Mouse (Mus musculus) CH12.LX (cell line): ENCODE measurements around the gene Rhbg. TPM values are rescaled to one million over a fixed set of nuclear protein-coding genes. Genes with fewer than 3 reads are reported as not detected.

ENCODE experiments used
- DNase-seq: peaks from one replicate; pipeline ENCODE4 v3.0.0-alpha.2; 2013; ENCODE audit errors: extremely low read depth
- H3K27ac ChIP-seq: 2 replicates; pipeline ENCODE4 v1.5.1; 2012; ENCODE audit warnings: low read depth, mild to moderate bottlenecking, control low read depth, moderate library complexity; ENCODE audit not compliant: insufficient read depth
- H3K27me3 ChIP-seq: replicated peaks from 2 replicates; pipeline ENCODE3; 2012; ENCODE audit warnings: inconsistent platforms
- H3K36me3 ChIP-seq, 2 experiments: replicated peaks in 1 of 2; 2 replicates each; pipeline versions ENCODE3 to v1.6.1; 2012; ENCODE audit warnings: inconsistent platforms in 1 of 2, low read length in 1 of 2, mild to moderate bottlenecking in 1 of 2, mixed read lengths in 1 of 2, moderate library complexity in 1 of 2; ENCODE audit not compliant: control insufficient read depth in 1 of 2, insufficient read depth in 1 of 2
- H3K4me1 ChIP-seq, 2 experiments: 2 replicates each; pipeline ENCODE4 v1.6.1; 2012; ENCODE audit warnings: inconsistent platforms in 1 of 2, moderate library complexity in 1 of 2; ENCODE audit not compliant: insufficient read depth in 2 of 2, control insufficient read depth in 1 of 2
- H3K4me2 ChIP-seq: 2 replicates; pipeline ENCODE4 v1.6.1; 2012; ENCODE audit warnings: low read depth, mild to moderate bottlenecking, control low read depth; ENCODE audit not compliant: poor library complexity, insufficient read depth, severe bottlenecking
- H3K4me3 ChIP-seq, 3 experiments: fragments of 150-350 bp in 1 of 3; sonication (generic) in 1 of 3; replicated peaks in 1 of 3; 2 replicates each; pipeline versions ENCODE3 to v1.5.1; 2011 to 2012; ENCODE audit warnings: low read depth in 2 of 3, low read length in 2 of 3, mild to moderate bottlenecking in 2 of 3, moderate library complexity in 2 of 3, control low read depth in 1 of 3, improper control_type of control experiment in 1 of 3, inconsistent platforms in 1 of 3, mixed read lengths in 1 of 3; ENCODE audit not compliant: poor library complexity in 1 of 3
- H3K79me2 ChIP-seq: replicated peaks from 2 replicates; pipeline ENCODE4 v1.6.1; 2012; ENCODE audit warnings: mild to moderate bottlenecking, moderate library complexity; ENCODE audit not compliant: control insufficient read depth, poor library complexity, insufficient read depth, severe bottlenecking; ENCODE audit errors: extremely low read depth
- H3K9ac ChIP-seq: 2 replicates; pipeline ENCODE4 v1.6.1; 2012; ENCODE audit warnings: low read depth, mild to moderate bottlenecking, control low read depth, moderate library complexity; ENCODE audit not compliant: insufficient read depth
- H3K9me3 ChIP-seq: replicated peaks from 2 replicates; pipeline ENCODE3; 2012; ENCODE audit warnings: low read length, inconsistent platforms, mixed read lengths
- JUN ChIP-seq: IDR thresholded peaks from 2 replicates; pipeline ENCODE4 v1.6.1; 2011; ENCODE audit warnings: low read depth, mild to moderate bottlenecking, low read length, improper control_type of control experiment, moderate library complexity; ENCODE audit not compliant: insufficient read depth
- KAT2A ChIP-seq: IDR thresholded peaks from 2 replicates; pipeline ENCODE4 v1.6.1; 2012; ENCODE audit warnings: low read length, improper control_type of control experiment, inconsistent platforms; ENCODE audit not compliant: insufficient replicate concordance
- MAFK ChIP-seq: IDR thresholded peaks from 2 replicates; pipeline ENCODE4 v1.6.1; 2011; ENCODE audit warnings: low read length, improper control_type of control experiment; ENCODE audit not compliant: insufficient replicate concordance
- MAZ ChIP-seq: IDR thresholded peaks from 2 replicates; pipeline ENCODE4 v1.6.1; 2012; ENCODE audit warnings: low read depth, mild to moderate bottlenecking, inconsistent platforms, low read length, improper control_type of control experiment, moderate library complexity
- MXI1 ChIP-seq: IDR thresholded peaks from 2 replicates; pipeline ENCODE4 v1.6.1; 2011; ENCODE audit warnings: mild to moderate bottlenecking, low read depth, low read length, improper control_type of control experiment
- NELFE ChIP-seq: IDR thresholded peaks from 2 replicates; pipeline ENCODE4 v1.6.1; 2011; ENCODE audit warnings: low read depth, low read length, improper control_type of control experiment
- PAX5 ChIP-seq: IDR thresholded peaks from 2 replicates; pipeline ENCODE4 v1.6.1; 2012; ENCODE audit warnings: low read length, inconsistent platforms, mixed read lengths
- POLR2A ChIP-seq: IDR thresholded peaks from 2 replicates; pipeline ENCODE4 v1.6.1; 2011; ENCODE audit warnings: low read depth, mild to moderate bottlenecking, improper control_type of control experiment, low read length
- POLR2AphosphoS2 ChIP-seq: IDR thresholded peaks from 2 replicates; pipeline ENCODE4 v1.6.1; 2011; ENCODE audit warnings: low read depth, low read length, improper control_type of control experiment
- RAD21 ChIP-seq: IDR thresholded peaks from 2 replicates; pipeline ENCODE4 v1.6.1; 2011; ENCODE audit warnings: low read depth, mild to moderate bottlenecking, low read length, improper control_type of control experiment, moderate library complexity
- SIN3A ChIP-seq: IDR thresholded peaks from 2 replicates; pipeline ENCODE4 v1.6.1; 2012; ENCODE audit warnings: low read length, improper control_type of control experiment, inconsistent platforms
- TCF12 ChIP-seq: IDR thresholded peaks from 2 replicates; pipeline ENCODE4 v1.6.1; 2014; ENCODE audit warnings: low read depth, mild to moderate bottlenecking, inconsistent platforms, low read length, improper control_type of control experiment
- ZC3H11A ChIP-seq: IDR thresholded peaks from 2 replicates; pipeline ENCODE4 v1.6.1; 2012; ENCODE audit warnings: low read depth, mild to moderate bottlenecking, inconsistent platforms, low read length, improper control_type of control experiment
- dilution Hi-C: fragments of 300-500 bp; cut with MboI; formaldehyde crosslinking; loops from 2 replicates; pipeline ENCODE4 v1.14.3; 2020; ENCODE audit warnings: low sequenced_read_pairs; ENCODE audit not compliant: extremely low pct_unique_long_range_greater_than_20kb, extremely low pct_ligation_motif_present
- in situ Hi-C: fragments of 300-500 bp; cut with MboI; formaldehyde crosslinking; loops from 3 replicates; pipeline ENCODE4 v1.14.3; 2019; ENCODE audit warnings: low sequenced_read_pairs, low pct_ligation_motif_present, low pct_unique_long_range_greater_than_20kb, mixed read lengths
- polyA plus RNA-seq: library from polyadenylated mRNA; unstranded; fragments of >175 nt; gene quantifications from 2 replicates; pipeline ENCODE4 v1.2.1, GENCODE M21; 2012; ENCODE audit warnings: low read depth; ENCODE audit not compliant: insufficient read length
- total RNA-seq, 2 experiments: library from RNA; depleted of rRNA; stranded (reverse); fragments of 300-350 nt in 1 of 2; fragments of >200 nt in 1 of 2; gene quantifications; 2 replicates each; pipeline ENCODE4 v1.2.3; 2012 to 2014

Gene Rhbg
- total and polyA plus RNA-seq, 3 experiments = 0.08 TPM; not detected in 2

DNA sequence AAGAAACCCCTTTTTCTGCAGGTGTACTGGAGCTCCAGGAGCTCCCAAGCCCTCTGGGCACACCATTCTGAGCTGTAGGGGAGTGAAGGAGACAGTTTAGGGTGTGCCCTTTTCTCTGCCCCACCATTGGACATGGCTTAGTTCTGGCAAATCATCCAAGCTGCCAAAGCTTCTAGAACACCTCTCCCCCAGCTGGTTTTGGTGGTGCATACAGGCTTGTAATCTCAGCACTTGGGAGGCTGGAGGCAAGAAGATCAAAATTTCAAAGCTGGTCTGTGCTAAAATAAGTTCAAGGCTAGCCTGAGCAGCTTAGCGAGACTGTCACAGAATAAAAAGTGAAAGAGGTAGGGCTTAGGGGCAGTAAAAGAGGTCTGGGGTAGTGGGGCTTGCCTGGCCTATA lies 42.2 kb downstream of the Rhbg start:
- no peak for TF ChIP-seq PAX5
- TF ChIP-seq SIN3A = no peak
- TF ChIP-seq KAT2A = no peak
- TF ChIP-seq POLR2AphosphoS2 = no peak
- no peak for TF ChIP-seq JUN
- no peak for TF ChIP-seq TCF12
- TF ChIP-seq, all 38 proteins: peak for 0
- Histone ChIP-seq H3K9ac (no peak overlapping the region), H3K27ac (no peak overlapping the region), H3K36me3 (no peaks in the 10 kb centered on the region), H3K4me3 (no peak overlapping the region), H3K4me2 (no peak overlapping the region), H3K4me1 (no peaks in the 10 kb centered on the region; a peak in 1 of 4 replicates), H3K79me2 (no peaks in the 10 kb centered on the region), H3K27me3 (peaks cover 97% of the 10 kb centered on the region), H3K9me3 (peaks cover 9% of the 10 kb centered on the region)
- no peak for DNase-seq
- dilution Hi-C loops (no loop called here), in situ Hi-C loops (no loop called here)

DNA sequence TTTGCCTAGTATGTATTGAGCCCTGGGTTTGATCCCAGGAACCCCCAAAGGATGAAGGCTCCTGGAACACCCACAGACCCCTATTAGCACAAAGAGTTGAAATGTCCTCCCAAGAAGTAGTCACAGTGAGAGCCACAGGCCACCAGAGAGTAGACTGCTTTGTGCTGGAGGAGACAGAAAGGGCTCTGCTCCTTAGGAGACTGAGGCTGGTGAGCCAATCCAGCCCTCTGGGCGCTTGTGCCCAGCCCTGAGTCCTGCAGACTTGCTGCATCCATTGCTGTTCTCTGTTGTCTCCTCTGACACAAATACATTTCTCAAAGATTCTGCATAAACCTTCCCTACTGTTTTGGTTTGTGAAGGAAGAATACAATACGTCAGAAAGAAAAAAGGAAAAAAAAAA lies 43.6 kb downstream of the Rhbg start:
- dilution Hi-C loops (no loop called here), in situ Hi-C loops (no loop called here)
- H3K9ac ChIP-seq = no peak overlapping the region

DNA sequence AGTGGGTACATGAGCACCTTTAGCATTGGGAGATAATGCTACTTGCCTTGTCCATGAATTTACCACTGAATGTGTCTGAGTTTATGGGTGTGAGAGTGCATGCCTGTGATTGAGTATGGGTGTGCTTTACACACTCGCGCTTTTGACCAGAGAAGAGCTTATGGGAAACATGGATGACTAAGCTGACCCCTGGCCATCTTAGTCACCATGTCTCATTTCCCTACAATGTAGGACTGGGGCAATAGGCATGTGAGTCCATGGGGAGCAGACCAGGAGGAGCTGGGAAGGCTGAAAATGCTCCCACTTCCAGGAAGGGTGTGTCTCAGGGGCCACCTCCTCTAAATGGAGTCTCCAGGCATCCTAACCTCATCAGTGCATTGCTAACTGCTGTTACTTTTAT lies 44.4 kb downstream of the Rhbg start:
- Histone ChIP-seq H3K79me2 (no peaks in the 10 kb centered on the region), H3K36me3 (no peaks in the 10 kb centered on the region), H3K27me3 (peaks cover 97% of the 10 kb centered on the region), H3K4me3 (no peak overlapping the region), H3K4me2 (no peak overlapping the region), H3K9ac (no peak overlapping the region), H3K27ac (no peak overlapping the region), H3K4me1 (no peaks in the 10 kb centered on the region), H3K9me3 (peaks cover 5% of the 10 kb centered on the region)
- no peak for TF ChIP-seq RAD21
- TF ChIP-seq MAFK = no peak
- no peak for DNase-seq
- in situ Hi-C loops (no loop called here), dilution Hi-C loops (no loop called here)

More for the DNA sequence above, 43.6 kb downstream of the Rhbg start:
- Histone ChIP-seq H3K4me2 (no peak overlapping the region), H3K27me3 (peaks cover 97% of the 10 kb centered on the region), H3K4me1 (no peaks in the 10 kb centered on the region; a peak in 1 of 4 replicates), H3K27ac (no peak overlapping the region), H3K79me2 (no peaks in the 10 kb centered on the region), H3K9me3 (peaks cover 9% of the 10 kb centered on the region), H3K4me3 (no peak overlapping the region), H3K36me3 (no peaks in the 10 kb centered on the region)
- no peak for DNase-seq
- TF ChIP-seq MXI1 (no peak), ZC3H11A (no peak), MAZ (no peak), NELFE (no peak), POLR2A (no peak), SIN3A (no peak)
